Mouse (Mus musculus) ES-CJ7 (cell line): ENCODE data around the gene Lrrc49.

Experiments used
- DNase-seq: peaks from one replicate; pipeline ENCODE4 v3.0.0; 2011; ENCODE audit warnings: low read depth, low spot score

Gene Lrrc49

GRCm38 (mm10) chr9:60599489-60599888 lies 88.5 kb downstream of the Lrrc49 start:
- DNase-seq, result peak; percentile 19

GRCm38 (mm10) chr9:60595406-60595805 lies 92.6 kb downstream of the Lrrc49 start:
- DNase-seq, result no peak

DNA sequence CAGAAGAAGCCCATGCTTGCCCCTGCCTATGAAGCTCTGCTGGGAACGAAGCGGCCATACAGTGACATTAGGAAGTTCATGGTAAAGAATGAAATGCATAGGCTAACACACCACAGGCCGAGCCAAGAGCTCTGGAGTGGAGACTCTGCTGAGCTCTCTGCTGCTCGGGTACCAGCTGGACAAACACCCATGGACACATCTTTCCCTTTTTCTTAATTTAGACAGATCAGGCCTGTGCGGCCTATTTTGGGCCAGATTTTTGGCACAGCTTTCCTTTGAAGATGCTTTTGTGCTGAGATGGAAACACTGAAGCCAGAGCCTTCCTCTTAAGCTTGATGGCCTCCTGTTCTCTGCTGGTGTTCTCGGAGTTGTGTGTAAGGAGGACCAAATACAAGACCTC lies 95.0 kb downstream of the Lrrc49 start:
- DNase-seq, result no peak

- DNase-seq, result no peak
Measured at GRCm38 (mm10) chr9:60592363-60592762, 95.6 kb downstream of the Lrrc49 start.

DNA sequence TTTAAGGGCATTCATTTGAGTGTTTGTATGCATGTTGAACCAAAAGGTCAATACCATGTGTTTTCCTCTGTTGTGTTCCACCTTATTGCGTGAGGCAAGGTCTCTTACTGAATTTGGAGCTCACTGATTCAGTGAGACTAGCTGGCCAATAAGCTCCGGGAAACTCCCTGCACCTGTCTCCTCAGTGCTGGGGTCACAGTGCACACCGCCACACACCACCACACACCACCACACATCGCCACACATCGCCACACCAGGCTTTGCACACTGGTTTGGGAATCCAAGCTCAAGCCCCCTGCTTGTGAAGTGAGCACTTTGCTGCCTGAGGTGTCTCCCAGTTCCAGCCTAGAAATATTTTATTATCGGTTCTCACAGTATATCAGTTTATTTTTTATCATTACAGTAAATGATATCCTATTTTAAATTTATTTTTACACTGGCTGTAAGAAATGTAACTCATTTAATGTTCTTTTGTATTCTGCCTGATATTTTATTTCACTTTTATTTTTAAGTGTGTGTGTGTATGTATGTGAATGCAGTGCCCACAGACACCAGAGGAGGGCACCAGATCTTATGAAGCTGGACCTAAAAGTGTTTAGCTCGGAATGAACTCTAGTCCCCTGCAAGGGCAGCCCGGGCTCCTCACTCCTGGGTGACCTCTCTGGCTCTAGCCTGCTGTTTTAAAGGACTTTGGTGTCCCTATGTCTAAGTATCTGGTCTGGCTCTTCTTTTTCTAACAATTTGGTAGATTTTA lies 96.9 kb downstream of the Lrrc49 start:
- DNase-seq, result no peak

- DNase-seq, result no peak
Measured at GRCm38 (mm10) chr9:60588914-60589313, 99.0 kb downstream of the Lrrc49 start.

GRCm38 (mm10) chr9:60586920-60587319 lies 101.0 kb downstream of the Lrrc49 start:
- DNase-seq, result peak; percentile 15

GRCm38 (mm10) chr9:60585206-60585605 lies 102.8 kb downstream of the Lrrc49 start:
- no peak for DNase-seq

GRCm38 (mm10) chr9:60582553-60582952 lies 105.4 kb downstream of the Lrrc49 start:
- no peak for DNase-seq

DNA sequence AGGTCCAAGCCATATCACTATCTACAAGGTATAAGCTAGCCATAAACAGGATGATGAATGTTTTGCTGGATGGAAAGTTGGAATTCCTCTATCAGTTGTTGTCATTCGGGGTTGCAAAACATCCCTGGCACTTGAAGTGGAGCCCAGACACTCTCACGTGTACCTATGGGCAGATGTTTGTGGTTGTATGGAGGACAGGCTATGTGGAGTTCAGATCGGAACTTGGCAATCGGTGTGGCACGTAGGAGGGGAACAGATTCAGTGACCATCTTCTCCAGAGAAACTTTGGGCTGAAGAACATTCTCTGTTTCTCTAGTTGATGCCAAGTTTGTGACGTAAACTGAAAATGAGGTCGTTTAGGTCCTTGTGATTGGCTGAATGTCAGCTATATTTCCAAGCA lies 114.9 kb downstream of the Lrrc49 start:
- no peak for DNase-seq

DNA sequence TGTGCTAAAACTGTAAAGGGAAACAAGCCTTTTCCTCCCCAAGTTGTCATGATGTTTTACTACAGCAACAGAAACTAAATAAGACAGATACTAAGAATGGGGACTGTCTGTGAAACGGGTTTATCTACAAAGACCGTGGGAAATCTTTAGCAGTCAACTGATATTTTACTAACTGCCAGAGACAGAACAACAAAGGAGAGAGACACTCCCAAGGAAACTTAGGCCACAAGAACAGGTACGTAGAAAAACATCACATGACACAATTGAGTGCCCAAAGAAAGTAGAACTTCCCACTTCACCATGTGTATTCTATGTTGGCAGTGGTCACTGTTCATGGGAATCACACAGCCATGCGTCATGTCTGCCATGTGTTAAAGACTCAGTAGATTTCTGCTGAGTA lies 116.2 kb downstream of the Lrrc49 start:
- no peak for DNase-seq

DNA sequence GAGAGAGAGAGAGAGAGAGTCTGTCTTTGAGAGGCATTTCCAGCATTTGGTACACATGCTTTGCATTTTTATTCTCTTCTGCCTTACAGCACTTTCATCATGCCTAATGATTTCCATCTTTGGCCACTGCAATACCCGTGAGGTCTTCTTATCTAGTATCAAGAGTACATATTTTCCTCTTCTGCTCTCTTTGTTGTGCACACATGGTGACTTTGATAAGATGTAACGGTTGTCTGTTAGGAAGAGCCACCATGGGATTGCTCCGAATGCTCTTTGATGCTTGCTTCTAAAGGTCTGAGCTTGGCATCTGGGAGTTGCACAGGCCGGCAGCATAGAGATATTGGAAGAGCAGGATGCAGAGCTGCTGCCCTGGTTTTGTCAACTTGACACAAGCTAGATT lies 116.9 kb downstream of the Lrrc49 start:
- no peak for DNase-seq

DNA sequence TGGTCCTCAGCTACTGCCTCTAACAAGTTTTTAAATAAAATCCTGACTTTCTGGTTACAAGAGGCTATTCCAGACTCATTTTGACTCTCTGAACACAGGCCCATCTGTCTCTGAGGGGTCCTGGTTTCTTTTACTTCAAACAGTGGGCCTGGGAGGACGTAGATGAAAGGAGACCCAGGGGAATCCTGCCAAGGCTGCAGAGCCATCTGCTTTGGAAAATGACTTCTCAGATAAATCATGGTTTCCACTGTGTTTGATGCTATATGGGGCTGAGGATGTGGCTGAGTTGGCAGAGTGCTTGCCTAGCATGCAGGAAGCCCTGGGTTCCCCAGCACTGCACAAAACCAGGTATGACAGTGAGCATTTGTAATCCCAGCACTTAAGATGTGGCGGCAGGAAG lies 118.6 kb downstream of the Lrrc49 start:
- DNase-seq, result no peak

GRCm38 (mm10) chr9:60563809-60564208 lies 124.1 kb downstream of the Lrrc49 start:
- DNase-seq, result no peak

DNA sequence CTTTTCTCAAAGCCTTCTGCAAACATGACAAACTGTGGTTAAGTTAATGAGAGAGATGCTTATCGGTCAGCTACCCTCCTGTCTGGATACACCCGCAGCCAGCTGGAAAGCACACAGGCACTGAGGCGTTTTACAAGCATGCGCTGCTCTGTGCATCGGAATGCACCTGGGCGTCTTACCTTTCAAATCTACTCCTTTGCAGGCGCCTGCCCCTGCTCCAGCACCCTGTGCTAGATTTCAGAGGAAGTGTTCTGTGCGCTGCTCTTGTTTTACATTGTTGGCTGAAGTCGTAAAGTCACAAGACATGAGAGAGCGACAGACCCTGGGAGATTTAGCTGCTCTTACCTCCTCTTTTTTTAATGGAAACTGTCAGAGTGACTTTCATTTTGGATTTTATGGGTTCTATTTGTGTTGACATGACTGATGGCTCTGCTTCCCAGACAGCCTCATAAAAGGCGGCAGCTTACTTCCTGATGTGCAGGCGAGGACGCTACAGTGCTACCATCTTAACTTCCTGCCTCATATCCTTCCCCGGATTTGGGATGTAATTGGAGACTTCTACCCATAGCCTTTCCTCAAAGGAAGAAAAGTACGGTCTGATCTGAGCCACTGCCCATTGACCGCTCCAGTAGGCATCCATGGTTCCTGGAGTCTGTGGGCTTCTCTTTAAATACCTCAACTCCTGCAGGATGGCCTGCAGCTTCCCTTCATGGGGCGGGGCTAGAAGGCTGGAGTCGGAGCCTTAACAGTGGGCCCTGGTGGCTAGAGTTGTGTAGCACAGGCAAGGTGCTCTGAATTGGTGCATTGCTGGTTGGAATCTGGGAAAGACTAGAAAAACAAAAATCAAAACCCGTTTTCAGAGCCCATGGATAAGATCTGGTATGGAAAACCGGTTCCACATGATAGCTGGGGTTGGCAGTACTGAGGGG lies 125.3 kb downstream of the Lrrc49 start:
- DNase-seq, result peak; percentile 55

GRCm38 (mm10) chr9:60561641-60562289 lies 126.2 kb downstream of the Lrrc49 start:
- DNase-seq, result no peak

DNA sequence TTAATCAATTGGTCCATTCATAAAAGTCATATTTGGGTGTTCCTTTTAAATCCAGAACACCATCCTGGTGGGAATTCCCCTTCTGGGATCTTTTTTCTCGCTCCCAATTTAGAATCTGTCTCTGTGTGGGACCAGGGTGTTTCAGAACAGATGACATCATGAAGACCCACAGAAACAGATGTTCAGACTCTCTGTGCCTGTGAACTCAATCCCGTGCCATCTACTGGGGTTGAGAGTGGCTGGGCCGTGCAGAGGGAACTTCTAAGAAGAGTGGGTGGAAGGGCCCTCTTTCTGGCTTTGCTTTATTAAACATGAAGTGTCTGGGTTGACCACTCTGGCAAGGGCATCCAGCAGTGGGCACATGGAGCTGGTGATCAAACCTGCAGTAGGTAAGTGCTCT lies 129.5 kb downstream of the Lrrc49 start:
- DNase-seq, result no peak

DNA sequence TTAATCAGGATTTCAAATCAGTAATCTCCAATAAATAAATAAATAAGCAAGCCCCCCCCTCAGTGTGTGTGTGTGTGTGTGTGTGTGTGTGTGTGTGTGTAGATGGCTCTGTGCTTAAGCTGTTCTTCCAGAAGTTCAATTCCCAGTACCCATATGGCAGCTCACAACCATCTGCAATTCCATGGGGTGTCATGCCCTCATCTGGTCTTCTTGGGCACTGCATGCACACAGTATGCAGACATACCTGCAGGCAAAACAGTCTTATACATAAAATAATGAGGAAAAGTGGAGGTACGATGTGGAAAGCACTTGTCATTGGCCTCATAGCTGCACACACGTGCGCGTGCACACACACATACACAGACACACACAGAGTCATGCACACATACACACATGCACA lies 136.7 kb downstream of the Lrrc49 start:
- DNase-seq, result no peak

DNA sequence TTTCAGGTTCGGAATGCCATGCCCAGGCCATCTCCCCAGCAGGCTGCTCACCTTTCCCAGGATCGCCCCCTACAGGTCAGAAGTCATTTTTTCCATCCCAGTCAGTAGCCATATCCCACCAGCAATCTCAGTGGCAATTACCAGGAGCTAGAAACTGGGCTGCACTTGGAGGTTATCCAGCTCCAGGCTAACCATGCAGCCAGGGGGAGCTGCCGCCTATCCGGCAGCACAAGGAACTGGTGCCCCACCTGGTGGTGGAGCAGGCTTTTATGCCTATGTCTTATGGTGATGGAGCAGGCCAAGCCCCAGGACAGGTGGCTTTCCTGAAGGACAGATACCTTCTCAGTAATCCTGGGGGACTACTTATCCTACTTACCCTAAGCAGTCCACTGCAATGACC lies 139.8 kb downstream of the Lrrc49 start:
- peak; percentile 75 for DNase-seq

DNA sequence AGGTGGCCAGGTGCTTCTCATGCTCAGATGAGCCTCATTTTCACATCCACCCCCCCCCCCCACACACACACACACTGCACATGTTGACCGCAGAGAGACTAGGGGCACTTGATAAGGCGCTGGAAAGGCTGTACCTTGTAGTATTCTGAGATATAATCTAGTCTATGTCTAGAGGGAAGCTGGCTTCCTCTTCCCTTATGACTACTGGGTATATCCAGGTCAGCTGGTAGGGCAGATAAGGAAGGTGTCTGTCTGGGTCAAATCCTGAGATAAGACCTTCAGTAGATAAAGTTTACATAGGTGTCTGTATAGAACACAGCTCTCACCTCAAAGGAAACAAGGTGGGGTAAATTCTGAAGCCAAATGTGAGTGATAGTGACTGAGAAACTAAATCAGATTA lies 141.8 kb downstream of the Lrrc49 start:
- DNase-seq, result no peak

DNA sequence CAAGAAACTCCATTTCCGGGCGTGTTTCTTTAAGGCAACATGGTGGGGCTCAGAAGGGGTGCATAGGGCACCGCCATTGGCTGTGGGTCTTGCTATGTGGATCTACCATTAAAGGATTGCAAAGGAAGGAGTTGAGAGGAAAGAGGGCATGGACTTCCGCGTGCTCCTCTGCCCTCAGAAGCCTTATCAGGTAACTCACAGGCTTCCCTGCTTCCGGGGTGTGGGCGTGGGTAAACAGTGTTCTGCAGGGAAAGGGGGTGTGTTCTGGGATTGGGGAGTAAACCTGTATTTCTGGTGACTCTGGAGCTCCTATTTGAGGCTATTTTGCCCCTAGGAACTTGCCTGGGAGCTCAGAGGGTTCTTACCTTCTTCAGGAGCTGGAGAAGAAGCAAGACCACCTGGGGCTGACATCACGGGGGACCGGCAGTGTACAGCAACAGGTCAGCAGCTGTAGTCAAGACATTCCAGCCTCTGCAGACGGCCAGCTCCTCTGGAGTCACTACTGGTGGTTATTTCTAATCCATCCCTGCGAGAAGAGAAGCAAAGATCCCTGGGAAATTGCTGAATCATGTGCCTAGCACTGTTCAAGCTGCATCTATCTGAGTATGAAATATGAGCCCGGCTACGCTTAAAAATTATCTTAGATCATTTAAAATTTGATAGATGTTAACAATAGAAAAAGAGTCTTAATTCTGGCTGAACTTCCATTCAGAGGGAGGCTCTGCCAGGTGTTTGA lies 142.4 kb downstream of the Lrrc49 start:
- no peak for DNase-seq
